ENCODE assay signal across 11 mouse cellular contexts in the genomic region with DNA sequence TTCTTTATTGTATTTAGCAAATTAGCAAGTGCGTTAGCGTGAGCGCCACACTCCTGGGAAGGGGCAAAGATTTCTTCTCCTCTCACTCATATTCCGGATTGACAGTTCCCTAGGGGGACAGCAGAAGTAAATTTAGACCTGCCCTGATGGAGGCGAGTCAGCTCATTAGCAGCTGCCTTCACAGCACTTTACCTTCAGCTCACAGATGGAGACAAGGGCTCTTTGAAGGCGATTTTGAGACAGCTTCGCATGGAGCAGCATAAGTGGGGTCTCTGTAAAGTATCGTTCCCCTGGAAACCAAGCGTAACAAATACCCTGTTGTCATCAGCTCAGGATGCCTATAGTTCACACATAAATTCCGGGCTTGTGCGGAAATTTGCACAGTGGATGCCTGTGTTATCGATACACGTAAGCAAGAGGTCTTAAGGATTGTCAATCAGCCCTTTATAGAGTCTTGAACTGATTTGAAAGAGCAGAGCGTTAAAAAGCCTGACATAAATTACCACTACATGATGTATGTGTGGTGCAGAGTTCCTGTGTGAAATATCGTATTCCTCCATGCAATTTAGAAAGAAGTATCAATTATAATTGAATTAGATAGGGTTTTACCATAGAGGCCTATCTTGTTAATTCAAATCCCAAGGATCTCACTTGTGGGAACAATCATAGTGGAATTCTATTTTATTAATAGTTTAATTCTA.
A peak's percentile ranks its signal among the peaks of the same experiment; 100 is the strongest.
DNase-seq lines count a peak whose midpoint lies in the region; ATAC-seq and TF ChIP-seq lines count a peak whose summit lies in the region.
"Had no signal": no experiment of that assay in that cellular context is flagged by ENCODE, and none has a peak within 500 bp of the region (broad histone marks: within the 10 kb centered on the region; RNA-seq: fewer than 3 reads in every experiment).

No protein-coding gene starts in this region.

- H3K9me3 ChIP-seq in forebrain, embryonic 16.5 days (ENCODE audit: control insufficient read depth, low read length) = no peaks in the 10 kb centered on the region
- H3K9me3 ChIP-seq in limb, embryonic 13.5 days = no peaks in the 10 kb centered on the region
- H3K9me3 ChIP-seq in neural tube, embryonic 14.5 days (ENCODE audit: control insufficient read depth, low read length) = no peaks in the 10 kb centered on the region
- no peaks in the 10 kb centered on the region for H3K9me3 ChIP-seq in heart, embryonic 12.5 days (replicated peaks)
- H3K9me3 ChIP-seq: liver, embryonic 15.5 days had no signal

- no peak for TF ChIP-seq CTCF in lung, adult 2 months (IDR thresholded peaks at IDR 0.05; ENCODE audit: insufficient read depth, low read length)

- peak; percentile 6 to 8 for DNase-seq in frontal cortex, postnatal 10 days (ENCODE audit: low spot score in 2 of 2)
- no peak for DNase-seq in frontal cortex, postnatal 14 days (ENCODE audit: low spot score in 2 of 2)
- no peak for DNase-seq in lung, adult 2 months
- no peak for DNase-seq in layer of hippocampus, postnatal 25 days (ENCODE audit: extremely low spot score in 1 of 2, low spot score in 1 of 2)
- DNase-seq: cerebellum, adult 8-10 months; layer of hippocampus, adult 9-11 months had no signal

- TF ChIP-seq POLR2A in lung, adult 2 months (IDR thresholded peaks at IDR 0.05; ENCODE audit: borderline replicate concordance, extremely low read depth, low read depth, low read length) = no peak

- H3K4me1 ChIP-seq in forebrain, embryonic 16.5 days (replicated peaks; ENCODE audit: control insufficient read depth, insufficient read depth, low read length) = peaks cover 10% of the 10 kb centered on the region
- peaks cover 7% of the 10 kb centered on the region; the same call in 1 of the 2 replicates for H3K4me1 ChIP-seq in limb, embryonic 13.5 days
- 0 out of 2 replicates have a peak, but pooled peaks cover 4% of the 10 kb centered on the region for H3K4me1 ChIP-seq in neural tube, embryonic 14.5 days (ENCODE audit: control insufficient read depth, insufficient read depth, low read length)
- H3K4me1 ChIP-seq in heart, embryonic 12.5 days (replicated peaks) = no peaks in the 10 kb centered on the region
- no peaks in the 10 kb centered on the region for H3K4me1 ChIP-seq in lung, adult 2 months (ENCODE audit: control insufficient read depth, insufficient read depth, low read length)
- H3K4me1 ChIP-seq: liver, embryonic 15.5 days had no signal

- peak overlapping the region; percentile 0 for H3K4me3 ChIP-seq in forebrain, embryonic 16.5 days (replicated peaks; ENCODE audit: low read length)
- no peak overlapping the region for H3K4me3 ChIP-seq in limb, embryonic 13.5 days
- H3K4me3 ChIP-seq in neural tube, embryonic 14.5 days (ENCODE audit: low read depth, low read length) = no peak overlapping the region
- no peak overlapping the region for H3K4me3 ChIP-seq in heart, embryonic 12.5 days
- H3K4me3 ChIP-seq in lung, adult 2 months (replicated peaks; ENCODE audit: extremely low read depth, low read depth, low read length) = no peak overlapping the region
- H3K4me3 ChIP-seq: liver, embryonic 15.5 days had no signal

- ATAC-seq in forebrain, embryonic 16.5 days = peak; percentile 85
- peak; percentile 84 for ATAC-seq in limb, embryonic 13.5 days (ENCODE audit: low FRiP score, low read depth)
- ATAC-seq in neural tube, embryonic 14.5 days (ENCODE audit: low read depth) = peak; percentile 86
- ATAC-seq in heart, embryonic 12.5 days (ENCODE audit: insufficient number of reproducible peaks, low FRiP score) = no peak

- H3K36me3 ChIP-seq in forebrain, embryonic 16.5 days (ENCODE audit: control insufficient read depth, insufficient read depth) = no peaks in the 10 kb centered on the region
- H3K36me3 ChIP-seq in limb, embryonic 13.5 days = no peaks in the 10 kb centered on the region
- no peaks in the 10 kb centered on the region for H3K36me3 ChIP-seq in neural tube, embryonic 14.5 days (ENCODE audit: control insufficient read depth, insufficient read depth, low read length)
- no peaks in the 10 kb centered on the region for H3K36me3 ChIP-seq in heart, embryonic 12.5 days
- H3K36me3 ChIP-seq: liver, embryonic 15.5 days had no signal

- 0 out of 2 replicates have a peak overlapping the region, but pooled peaks have one; percentile 1 for H3K9ac ChIP-seq in forebrain, embryonic 16.5 days (replicated peaks; ENCODE audit: low read depth, low read length)
- H3K9ac ChIP-seq in limb, embryonic 13.5 days = no peak overlapping the region
- H3K9ac ChIP-seq in neural tube, embryonic 14.5 days (replicated peaks; ENCODE audit: low read depth, low read length) = no peak overlapping the region
- no peak overlapping the region for H3K9ac ChIP-seq in heart, embryonic 12.5 days
- H3K9ac ChIP-seq: liver, embryonic 15.5 days had no signal

- 0 out of 2 replicates have a peak overlapping the region, but pooled peaks have one; percentile 17 for H3K27ac ChIP-seq in forebrain, embryonic 16.5 days (ENCODE audit: low read length)
- no peak overlapping the region for H3K27ac ChIP-seq in limb, embryonic 13.5 days
- no peak overlapping the region; the same call in 1 of the 2 replicates for H3K27ac ChIP-seq in neural tube, embryonic 14.5 days (ENCODE audit: low read depth, low read length)
- H3K27ac ChIP-seq in heart, embryonic 12.5 days (ENCODE audit: poor library complexity, severe bottlenecking) = no peak overlapping the region
- H3K27ac ChIP-seq: liver, embryonic 15.5 days had no signal

- H3K27me3 ChIP-seq in forebrain, embryonic 16.5 days (replicated peaks; ENCODE audit: control insufficient read depth, insufficient read depth, low read length) = no peaks in the 10 kb centered on the region
- no peaks in the 10 kb centered on the region for H3K27me3 ChIP-seq in limb, embryonic 13.5 days
- no peaks in the 10 kb centered on the region for H3K27me3 ChIP-seq in neural tube, embryonic 14.5 days (ENCODE audit: control insufficient read depth, insufficient read depth, low read length)
- no peaks in the 10 kb centered on the region for H3K27me3 ChIP-seq in heart, embryonic 12.5 days (replicated peaks)
- H3K27me3 ChIP-seq: liver, embryonic 15.5 days had no signal

- 7% methylated on average over 15 of the region's 15 CpGs for WGBS in forebrain, embryonic 16.5 days
- 33% methylated on average over 15 of the region's 15 CpGs for WGBS in limb, embryonic 13.5 days
- 15% methylated on average over 15 of the region's 15 CpGs for WGBS in neural tube, embryonic 14.5 days
- 65% methylated on average over 15 of the region's 15 CpGs for WGBS in heart, embryonic 12.5 days
- WGBS in lung, adult 2 months = 77% methylated on average over 15 of the region's 15 CpGs

- H3K4me2 ChIP-seq in forebrain, embryonic 16.5 days (ENCODE audit: low read length) = peak overlapping the region; percentile 43
- H3K4me2 ChIP-seq in limb, embryonic 13.5 days (replicated peaks) = peak overlapping the region; percentile 42
- H3K4me2 ChIP-seq in neural tube, embryonic 14.5 days (ENCODE audit: low read depth, low read length) = peak overlapping the region; percentile 39
- no peak overlapping the region for H3K4me2 ChIP-seq in heart, embryonic 12.5 days
- H3K4me2 ChIP-seq: liver, embryonic 15.5 days had no signal

Comparison
In these comparisons a context has a peak if more than half of its experiments do, and no peak if none do; other contexts are left out.
1. DNase-seq: peak in frontal cortex, postnatal 10 days (2 of 2); none in frontal cortex, postnatal 14 days (0 of 2), lung, adult 2 months (single experiment) and layer of hippocampus, postnatal 25 days (0 of 2).